Mouse (Mus musculus) heart, embryonic 16.5 days (tissue): ENCODE data around the gene Map3k6. TPM values are rescaled to one million over a fixed set of nuclear protein-coding genes. Genes with fewer than 3 reads are reported as not detected.

Source experiments
- ATAC-seq: fragments of 200-750 bp; cut with Nextera tagmentation; replicated peaks from 2 replicates; pipeline ENCODE4 v1.8.0; 2017; ENCODE audit warnings: moderate number of reproducible peaks; ENCODE audit not compliant: insufficient read depth, low FRiP score; ENCODE audit errors: extremely low read depth
- H3K27ac ChIP-seq: fragments of 300-500 bp; sonication (generic); 2 replicates; pipeline ENCODE4 v1.5.1; 2014; ENCODE audit warnings: mild to moderate bottlenecking, low read length, control low read depth, moderate library complexity
- H3K27me3 ChIP-seq: fragments of 300-500 bp; sonication (generic); 2 replicates; pipeline ENCODE4 v1.6.1; 2014; ENCODE audit warnings: low read length, mixed read lengths; ENCODE audit not compliant: control insufficient read depth, insufficient read depth
- H3K36me3 ChIP-seq: fragments of 300-500 bp; sonication (generic); 2 replicates; pipeline ENCODE4 v1.6.1; 2014; ENCODE audit not compliant: control insufficient read depth, insufficient read depth
- H3K4me1 ChIP-seq: fragments of 300-500 bp; sonication (generic); 2 replicates; pipeline ENCODE4 v1.6.1; 2014; ENCODE audit warnings: low read length, mixed read lengths; ENCODE audit not compliant: control insufficient read depth, insufficient read depth
- H3K4me2 ChIP-seq: fragments of 300-500 bp; sonication (generic); 2 replicates; pipeline ENCODE4 v1.6.1; 2014; ENCODE audit warnings: low read depth, mild to moderate bottlenecking, control low read depth, low read length
- H3K4me3 ChIP-seq: fragments of 300-500 bp; sonication (generic); 2 replicates; pipeline ENCODE4 v1.5.1; 2014; ENCODE audit warnings: mild to moderate bottlenecking, control low read depth, low read length
- H3K9ac ChIP-seq: fragments of 300-500 bp; sonication (generic); 2 replicates; pipeline ENCODE4 v1.6.1; 2014; ENCODE audit warnings: low read length, control low read depth
- H3K9me3 ChIP-seq: fragments of 300-500 bp; sonication (generic); replicated peaks from 2 replicates; pipeline ENCODE4 v1.6.1; 2016; ENCODE audit warnings: low read length; ENCODE audit not compliant: control insufficient read depth
- WGBS: fragments of 180-500 bp; shearing (Covaris S2); extraction: QIAGEN DNeasy Blood & Tissue Kit; methylation state at CpG from one replicate; pipeline ENCODE4 v1.1.7; 2014; 5-methylcytosine and 5-hydroxymethylcytosine counted together
- polyA plus RNA-seq: library from polyadenylated mRNA; unstranded; fragments of >200 nt; fragmentation: Nextera tagmentation; extraction: Ambion mirVana; gene quantifications from 2 replicates; pipeline ENCODE4 v1.2.1, GENCODE M21; 2015

Map3k6 gene
- polyA plus RNA-seq, 1 experiment from 2014 or later: 3.4 TPM

GRCm38 (mm10) chr4:133242710-133243109, 2.1 kb downstream of the Map3k6 start:
- Histone ChIP-seq H3K9ac (no peak overlapping the region), H3K4me3 (no peak overlapping the region), H3K36me3 (no peaks in the 10 kb centered on the region), H3K9me3 (no peaks in the 10 kb centered on the region), H3K27me3 (peaks cover 20% of the 10 kb centered on the region), H3K4me2 (no peak overlapping the region), H3K27ac (no peak overlapping the region), H3K4me1 (peaks cover 13% of the 10 kb centered on the region)
- WGBS: 68% methylated on average over 9 of the region's 9 CpGs
- no peak for ATAC-seq

- Histone ChIP-seq H3K36me3 (no peaks in the 10 kb centered on the region), H3K27me3 (peaks cover 27% of the 10 kb centered on the region), H3K27ac (no peak overlapping the region), H3K4me3 (no peak overlapping the region), H3K9ac (no peak overlapping the region), H3K4me2 (no peak overlapping the region), H3K9me3 (no peaks in the 10 kb centered on the region), H3K4me1 (peaks cover 13% of the 10 kb centered on the region)
- no peak for ATAC-seq
- WGBS: 37% methylated on average over 13 of the region's 13 CpGs
Measured at GRCm38 (mm10) chr4:133243538-133243937, 2.9 kb downstream of the Map3k6 start.

- Histone ChIP-seq H3K27ac (no peak overlapping the region), H3K36me3 (no peaks in the 10 kb centered on the region), H3K4me2 (no peak overlapping the region), H3K4me1 (peaks cover 13% of the 10 kb centered on the region), H3K9ac (no peak overlapping the region), H3K4me3 (no peak overlapping the region), H3K27me3 (peaks cover 30% of the 10 kb centered on the region), H3K9me3 (no peaks in the 10 kb centered on the region)
- ATAC-seq: no peak
- WGBS: 68% methylated on average over 1 of the region's 1 CpGs
Measured at GRCm38 (mm10) chr4:133244289-133244688, 3.7 kb downstream of the Map3k6 start.

- Histone ChIP-seq H3K27me3 (peaks cover 54% of the 10 kb centered on the region), H3K4me1 (peaks cover 14% of the 10 kb centered on the region), H3K4me2 (0 out of 2 replicates have a peak overlapping the region, but pooled peaks have one; percentile 5), H3K27ac (no peak overlapping the region), H3K9me3 (no peaks in the 10 kb centered on the region), H3K9ac (no peak overlapping the region), H3K36me3 (no peaks in the 10 kb centered on the region), H3K4me3 (no peak overlapping the region)
- WGBS: 31% methylated on average over 15 of the region's 15 CpGs
- no peak for ATAC-seq
Measured at GRCm38 (mm10) chr4:133247072-133247471, 6.5 kb downstream of the Map3k6 start.

- Histone ChIP-seq H3K4me2 (no peak overlapping the region), H3K27me3 (peaks cover 50% of the 10 kb centered on the region), H3K4me1 (peaks cover 12% of the 10 kb centered on the region), H3K27ac (no peak overlapping the region), H3K36me3 (no peaks in the 10 kb centered on the region), H3K9ac (no peak overlapping the region), H3K4me3 (no peak overlapping the region), H3K9me3 (no peaks in the 10 kb centered on the region)
- 53% methylated on average over 13 of the region's 13 CpGs for WGBS
- no peak for ATAC-seq
Measured at GRCm38 (mm10) chr4:133247806-133248449, 7.3 kb downstream of the Map3k6 start.

GRCm38 (mm10) chr4:133250609-133251008, 10.0 kb downstream of the Map3k6 start:
- H3K9me3 ChIP-seq: no peaks in the 10 kb centered on the region
- peaks cover 49% of the 10 kb centered on the region for H3K27me3 ChIP-seq
- peak overlapping the region; percentile 42; the same call in 1 of the 2 replicates for H3K9ac ChIP-seq
- peak overlapping the region; percentile 73 for H3K4me2 ChIP-seq
- WGBS: 5% methylated on average over 22 of the region's 22 CpGs
- no peak for ATAC-seq
- H3K4me1 ChIP-seq: peaks cover 9% of the 10 kb centered on the region
- H3K4me3 ChIP-seq: peak overlapping the region; percentile 49
- H3K36me3 ChIP-seq: no peaks in the 10 kb centered on the region
- H3K27ac ChIP-seq: no peak overlapping the region

GRCm38 (mm10) chr4:133251214-133251613, 10.6 kb downstream of the Map3k6 start:
- ATAC-seq: no peak

GRCm38 (mm10) chr4:133252089-133252488, 11.5 kb downstream of the Map3k6 start:
- no peak overlapping the region for H3K4me3 ChIP-seq
- no peaks in the 10 kb centered on the region for H3K36me3 ChIP-seq
- no peak overlapping the region for H3K9ac ChIP-seq
- H3K4me2 ChIP-seq: no peak overlapping the region
- WGBS: 51% methylated on average over 4 of the region's 4 CpGs
- peaks cover 50% of the 10 kb centered on the region for H3K27me3 ChIP-seq
- no peak for ATAC-seq
- peaks cover 9% of the 10 kb centered on the region for H3K4me1 ChIP-seq
- no peak overlapping the region for H3K27ac ChIP-seq
- no peaks in the 10 kb centered on the region for H3K9me3 ChIP-seq

More at GRCm38 (mm10) chr4:133251214-133251613, 10.6 kb downstream of the Map3k6 start:
- peaks cover 9% of the 10 kb centered on the region for H3K4me1 ChIP-seq
- H3K9ac ChIP-seq: peak overlapping the region; percentile 61
- H3K9me3 ChIP-seq: no peaks in the 10 kb centered on the region
- H3K4me2 ChIP-seq: peak overlapping the region; percentile 73
- H3K27me3 ChIP-seq: peaks cover 49% of the 10 kb centered on the region
- peak overlapping the region; percentile 49 for H3K4me3 ChIP-seq
- no peak overlapping the region for H3K27ac ChIP-seq
- WGBS: 4% methylated on average over 30 of the region's 31 CpGs
- no peaks in the 10 kb centered on the region for H3K36me3 ChIP-seq

- Histone ChIP-seq H3K36me3 (no peaks in the 10 kb centered on the region), H3K9ac (no peak overlapping the region), H3K9me3 (no peaks in the 10 kb centered on the region), H3K27ac (no peak overlapping the region), H3K27me3 (peaks cover 47% of the 10 kb centered on the region), H3K4me1 (peaks cover 9% of the 10 kb centered on the region), H3K4me2 (no peak overlapping the region), H3K4me3 (no peak overlapping the region)
- ATAC-seq: no peak
- 68% methylated on average over 12 of the region's 12 CpGs for WGBS
Measured at GRCm38 (mm10) chr4:133253412-133253811, 12.8 kb downstream of the Map3k6 start.
